Mouse (Mus musculus) embryonic fibroblast, embryonic 13.5 days (primary cell): ENCODE measurements around the gene Anln. TPM values are rescaled to one million over a fixed set of nuclear protein-coding genes. Genes with fewer than 3 reads are reported as not detected.
"Not testable (repeated sequence)": the region's sequence is repeated elsewhere in the genome, so short reads cannot be mapped to it uniquely, and the experiment has no call there.

Source experiments
- H3K27ac ChIP-seq: 2 replicates; pipeline ENCODE4 v1.5.1; 2012; ENCODE audit warnings: low read length, control low read depth, inconsistent platforms; ENCODE audit not compliant: insufficient read depth
- H3K4me1 ChIP-seq: 2 replicates; pipeline ENCODE4 v1.6.1; 2011; ENCODE audit warnings: low read length; ENCODE audit not compliant: control insufficient read depth, insufficient read depth
- H3K4me3 ChIP-seq: 2 replicates; pipeline ENCODE4 v1.5.1; 2011; ENCODE audit warnings: mild to moderate bottlenecking, control low read depth, low read length; ENCODE audit not compliant: insufficient read depth
- CTCF ChIP-seq: IDR thresholded peaks from 2 replicates; pipeline ENCODE4 v1.5.1; 2011; ENCODE audit warnings: mild to moderate bottlenecking, control low read depth, low read length, moderate library complexity, borderline replicate concordance; ENCODE audit not compliant: insufficient read depth
- POLR2A ChIP-seq: IDR thresholded peaks from 2 replicates; pipeline ENCODE4 v1.6.1; 2011; ENCODE audit warnings: low read depth, mild to moderate bottlenecking, control low read depth, low read length, moderate library complexity
- polyA plus RNA-seq: library from polyadenylated mRNA; stranded (reverse); fragments of >200 nt; gene quantifications from 2 replicates; pipeline ENCODE4 v1.2.4, GENCODE M21; 2011; ENCODE audit warnings: low read depth; ENCODE audit not compliant: missing spikeins, insufficient read length

The Anln gene
- polyA plus RNA-seq, 1 experiment: 107 TPM

GRCm38 (mm10) chr9:22405414-22405813 lies 16.4 kb upstream of the Anln start:
- TF ChIP-seq CTCF: no peak
- TF ChIP-seq POLR2A: no peak
- Histone ChIP-seq H3K27ac (no peak overlapping the region), H3K4me1 (no peaks in the 10 kb centered on the region), H3K4me3 (no peak overlapping the region)

GRCm38 (mm10) chr9:22403501-22403900 lies 14.5 kb upstream of the Anln start:
- not testable (repeated sequence) for H3K27ac ChIP-seq, H3K4me3 ChIP-seq, H3K4me1 ChIP-seq

GRCm38 (mm10) chr9:22402976-22403375 lies 14.0 kb upstream of the Anln start:
- no peak overlapping the region for H3K4me3 ChIP-seq
- TF ChIP-seq CTCF (no peak), POLR2A (no peak)
- H3K4me1 ChIP-seq: no peaks in the 10 kb centered on the region
- no peak overlapping the region for H3K27ac ChIP-seq

GRCm38 (mm10) chr9:22402001-22402400 lies 13.0 kb upstream of the Anln start:
- Histone ChIP-seq H3K27ac (no peak overlapping the region), H3K4me1 (no peaks in the 10 kb centered on the region), H3K4me3 (no peak overlapping the region)
- TF ChIP-seq POLR2A (no peak), CTCF (no peak)

GRCm38 (mm10) chr9:22399021-22399420 lies 10.0 kb upstream of the Anln start:
- Histone ChIP-seq H3K4me3 (no peak overlapping the region), H3K27ac (peak overlapping the region; percentile 34; the same call in 1 of the 2 replicates), H3K4me1 (no peaks in the 10 kb centered on the region)
- no peak for TF ChIP-seq POLR2A
- no peak for TF ChIP-seq CTCF

GRCm38 (mm10) chr9:22394725-22395124 lies 5.7 kb upstream of the Anln start:
- no peak overlapping the region for H3K4me3 ChIP-seq
- TF ChIP-seq POLR2A: no peak
- no peak for TF ChIP-seq CTCF
- no peak overlapping the region for H3K27ac ChIP-seq
- H3K4me1 ChIP-seq: peaks cover 8% of the 10 kb centered on the region

GRCm38 (mm10) chr9:22390390-22390789 lies 1.4 kb upstream of the Anln start:
- Histone ChIP-seq H3K27ac (peak overlapping the region; percentile 44; the same call in 1 of the 2 replicates), H3K4me3 (no peak overlapping the region), H3K4me1 (peaks cover 14% of the 10 kb centered on the region)
- TF ChIP-seq POLR2A (no peak), CTCF (no peak)

GRCm38 (mm10) chr9:22389736-22390245 lies 803 bp upstream of the Anln start:
- no peak; the same call in 1 of the 2 replicates for TF ChIP-seq POLR2A
- no peak for TF ChIP-seq CTCF
- peaks cover 14% of the 10 kb centered on the region for H3K4me1 ChIP-seq
- H3K4me3 ChIP-seq: peak overlapping the region; percentile 39; the same call in 1 of the 2 replicates
- H3K27ac ChIP-seq: peak overlapping the region; percentile 95

- H3K4me3 ChIP-seq: peak overlapping the region; percentile 73
- TF ChIP-seq CTCF: no peak
- no peak for TF ChIP-seq POLR2A
- H3K27ac ChIP-seq: peak overlapping the region; percentile 55
- H3K4me1 ChIP-seq: peaks cover 14% of the 10 kb centered on the region
These were observed 497 bp downstream of the Anln start for GRCm38 (mm10) chr9:22388401-22388980.

- TF ChIP-seq CTCF (no peak), POLR2A (no peak)
- H3K27ac ChIP-seq: peak overlapping the region; percentile 55
These were observed 1.1 kb downstream of the Anln start for GRCm38 (mm10) chr9:22387901-22388300.

GRCm38 (mm10) chr9:22385890-22386289 lies 3.1 kb downstream of the Anln start:
- Histone ChIP-seq H3K4me3 (no peak overlapping the region), H3K27ac (peak overlapping the region; percentile 98)

More at GRCm38 (mm10) chr9:22387901-22388300, 1.1 kb downstream of the Anln start:
- Histone ChIP-seq H3K4me3 (peak overlapping the region; percentile 73), H3K4me1 (peaks cover 14% of the 10 kb centered on the region)

More at GRCm38 (mm10) chr9:22385890-22386289, 3.1 kb downstream of the Anln start:
- H3K4me1 ChIP-seq: peaks cover 14% of the 10 kb centered on the region
- no peak for TF ChIP-seq POLR2A
- no peak for TF ChIP-seq CTCF
